Comparison of ENCODE assay signal across 8 mouse cellular contexts in genomic region chr13:80940860-80941630, GRCm38 (mm10). TPM values are rescaled to one million over a fixed set of nuclear protein-coding genes. Genes with fewer than 3 reads are reported as not detected.
DNase-seq lines count a peak whose midpoint lies in the region; ATAC-seq and TF ChIP-seq lines count a peak whose summit lies in the region.

No protein-coding gene starts in this region.

- no peak; the same call in 1 of the 2 replicates for TF ChIP-seq EP300 in heart, adult 2 months (IDR thresholded peaks at IDR 0.05; ENCODE audit: insufficient read depth, low read depth, low read length)

- no peak overlapping the region for H3K4me2 ChIP-seq in neural tube, embryonic 15.5 days
- H3K4me2 ChIP-seq in hindbrain, embryonic 13.5 days = no peak overlapping the region

- TF ChIP-seq POLR2A in heart, adult 2 months (IDR thresholded peaks at IDR 0.05; ENCODE audit: insufficient read depth, low read depth, low read length) = no peak

- H3K4me1 ChIP-seq in heart, adult 2 months (ENCODE audit: control insufficient read depth, insufficient read depth, low read length) = peaks cover 8% of the 10 kb centered on the region
- no peaks in the 10 kb centered on the region for H3K4me1 ChIP-seq in neural tube, embryonic 15.5 days
- H3K4me1 ChIP-seq in hindbrain, embryonic 13.5 days (replicated peaks) = no peaks in the 10 kb centered on the region

- no peaks in the 10 kb centered on the region for H3K9me3 ChIP-seq in neural tube, embryonic 15.5 days (replicated peaks)
- H3K9me3 ChIP-seq in hindbrain, embryonic 13.5 days = no peaks in the 10 kb centered on the region

- peaks cover 10% of the 10 kb centered on the region for H3K36me3 ChIP-seq in heart, adult 2 months (ENCODE audit: control insufficient read depth, insufficient read depth, low read length)
- H3K36me3 ChIP-seq in neural tube, embryonic 15.5 days = no peaks in the 10 kb centered on the region
- H3K36me3 ChIP-seq in hindbrain, embryonic 13.5 days = no peaks in the 10 kb centered on the region

- ATAC-seq in neural tube, embryonic 15.5 days (ENCODE audit: low FRiP score) = no peak
- ATAC-seq in hindbrain, embryonic 13.5 days (ENCODE audit: low FRiP score) = no peak

- H3K27me3 ChIP-seq in heart, adult 2 months (ENCODE audit: control insufficient read depth, insufficient read depth, low read length) = no peaks in the 10 kb centered on the region
- H3K27me3 ChIP-seq in neural tube, embryonic 15.5 days (replicated peaks) = no peaks in the 10 kb centered on the region
- no peaks in the 10 kb centered on the region for H3K27me3 ChIP-seq in hindbrain, embryonic 13.5 days

- intact Hi-C loops in heart, adult 2 months (cut with DNase I) = loop anchor here (2.0 to 5.0 kb wide), 3 partner anchors 58 to 196 kb away; partner anchors contain the start of gene Arrdc3

- H3K9ac ChIP-seq in heart, adult 2 months (ENCODE audit: low read depth, low read length) = no peak overlapping the region
- H3K9ac ChIP-seq in neural tube, embryonic 15.5 days (replicated peaks) = no peak overlapping the region
- H3K9ac ChIP-seq in hindbrain, embryonic 13.5 days = no peak overlapping the region

- H3K79me2 ChIP-seq in heart, adult 2 months (replicated peaks; ENCODE audit: control insufficient read depth, insufficient read depth, low read length) = no peaks in the 10 kb centered on the region

- H3K4me3 ChIP-seq in heart, adult 2 months = no peak overlapping the region
- no peak overlapping the region for H3K4me3 ChIP-seq in neural tube, embryonic 15.5 days (replicated peaks)
- H3K4me3 ChIP-seq in hindbrain, embryonic 13.5 days = no peak overlapping the region

- peak; percentile 48 for TF ChIP-seq CTCF in heart, adult 2 months (IDR thresholded peaks at IDR 0.05)

- DNase-seq in retina, embryonic 14.5 days (ENCODE audit: low spot score) = peak; percentile 25
- no peak for DNase-seq in retina, postnatal 1 day
- DNase-seq in adrenal gland, adult 2 months = peak; percentile 81
- DNase-seq in heart, adult 2 months = peak; percentile 71 to 84
- DNase-seq in kidney, postnatal 25 days = peak; percentile 58 to 73
- peak; percentile 47 for DNase-seq in naive thymus-derived CD4-positive, alpha-beta T cell, adult 2 months (ENCODE audit: low read depth)

- WGBS in heart, adult 2 months = 44% methylated on average over 10 of the region's 10 CpGs
- WGBS in neural tube, embryonic 15.5 days = 71% methylated on average over 10 of the region's 10 CpGs
- WGBS in hindbrain, embryonic 13.5 days = 76% methylated on average over 10 of the region's 10 CpGs

- H3K27ac ChIP-seq in heart, adult 2 months = peak overlapping the region; percentile 79
- no peak overlapping the region for H3K27ac ChIP-seq in neural tube, embryonic 15.5 days (replicated peaks)
- H3K27ac ChIP-seq in hindbrain, embryonic 13.5 days = no peak overlapping the region

RNA-seq across cellular contexts. Expression of gene Arrdc3, which starts 57.9 kb away (rescaled TPM):
- total RNA-seq in adrenal gland, adult 2 months (2021) = 100 to 1,000 TPM in 1 of 2 experiments, 10 to 100 TPM in 1; 79.3 to 112 TPM
- polyA plus RNA-seq in adrenal gland, adult 2 months (2012; rRNA removed) = 26.9 and 34.5 TPM in 2 replicates
- 10 to 100 TPM; 29.3 to 30.5 TPM for total RNA-seq in heart, adult 2 months (2021)
- polyA plus RNA-seq in heart, adult 2 months (2012; rRNA removed) = 25.8 and 48.4 TPM in 2 replicates
- 32.3 and 33.2 TPM in 2 replicates for polyA plus RNA-seq in neural tube, embryonic 15.5 days (2015; fragmentation: Nextera tagmentation; extraction: Ambion mirVana)
- 49.3 and 49.9 TPM in 2 replicates for polyA plus RNA-seq in hindbrain, embryonic 13.5 days (2015; fragmentation: Nextera tagmentation; extraction: Ambion mirVana)
